Mouse (Mus musculus): ENCODE measurements around the gene Olfr1280.
"Not testable (repeated sequence)": the region's sequence is repeated elsewhere in the genome, so short reads cannot be mapped to it uniquely, and the experiment has no call there.

Gene Olfr1280

DNA sequence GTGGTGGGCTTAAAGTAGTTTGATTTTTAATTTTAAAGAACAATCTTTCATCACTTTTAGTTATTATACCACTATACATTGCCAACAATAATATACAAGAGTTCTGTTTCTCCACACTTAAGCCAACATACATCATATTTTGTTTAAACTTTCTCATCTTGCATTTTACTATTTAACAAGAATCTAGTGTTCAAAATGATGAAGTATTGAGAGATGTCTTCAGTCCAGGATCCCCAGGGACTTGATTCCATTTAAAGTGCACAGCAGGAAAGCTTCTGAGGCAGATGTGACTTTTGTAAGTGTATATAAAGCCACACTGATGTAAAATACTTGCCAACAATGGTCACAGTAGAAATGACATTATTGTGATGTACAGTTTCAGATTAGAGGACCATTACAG lies at the start of gene Olfr1280:
TSS of gene Olfr1280 (plus strand) at position 301 of the 400 bp plus-strand sequence.
- DNase-seq: no peak

DNA sequence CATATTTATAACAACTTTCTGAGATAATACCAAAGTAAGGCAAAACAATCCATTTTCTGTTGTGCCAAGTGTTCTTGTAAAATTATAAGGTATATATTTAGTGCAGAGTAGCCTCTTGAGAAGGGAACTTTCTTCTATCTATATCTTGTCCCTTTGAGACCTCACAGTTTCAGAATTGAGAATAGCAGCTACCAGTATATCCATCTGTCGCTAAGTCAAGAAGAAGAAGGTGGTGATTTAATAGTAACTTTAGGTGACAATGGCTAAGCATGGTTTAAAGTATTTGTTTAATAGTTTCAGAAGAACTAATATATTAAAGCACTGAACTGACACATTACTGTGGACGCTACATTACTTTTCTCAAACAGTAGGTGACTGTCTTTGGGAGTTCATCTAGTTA lies 39.8 kb upstream of the Olfr1280 start, which contains the start of gene Olfr1277:
TSS of gene Olfr1277 (minus strand) at position 101 of the 400 bp plus-strand sequence.
- DNase-seq: no peak

DNA sequence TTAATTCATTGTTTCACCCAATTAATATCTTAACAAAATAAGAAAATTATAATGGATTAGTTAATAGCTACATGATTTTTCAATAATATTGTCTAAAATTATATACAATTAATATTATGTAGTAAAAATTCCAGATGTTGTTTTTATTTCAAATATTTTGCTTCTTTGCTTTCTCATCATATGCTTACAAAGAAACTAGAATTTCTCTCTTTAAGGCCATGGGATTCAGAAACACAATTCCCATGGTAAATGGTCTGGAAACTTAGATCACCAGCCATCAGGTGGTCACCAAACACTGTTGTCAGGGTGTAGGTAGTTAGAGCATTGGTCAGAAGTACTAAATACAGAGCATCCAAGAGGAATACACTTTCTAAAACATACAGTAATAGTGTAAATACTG lies 24.0 kb upstream of the Olfr1280 start, which contains the start of gene Olfr1278:
TSS of gene Olfr1278 (plus strand) at position 301 of the 400 bp plus-strand sequence.
- no peak for DNase-seq

DNA sequence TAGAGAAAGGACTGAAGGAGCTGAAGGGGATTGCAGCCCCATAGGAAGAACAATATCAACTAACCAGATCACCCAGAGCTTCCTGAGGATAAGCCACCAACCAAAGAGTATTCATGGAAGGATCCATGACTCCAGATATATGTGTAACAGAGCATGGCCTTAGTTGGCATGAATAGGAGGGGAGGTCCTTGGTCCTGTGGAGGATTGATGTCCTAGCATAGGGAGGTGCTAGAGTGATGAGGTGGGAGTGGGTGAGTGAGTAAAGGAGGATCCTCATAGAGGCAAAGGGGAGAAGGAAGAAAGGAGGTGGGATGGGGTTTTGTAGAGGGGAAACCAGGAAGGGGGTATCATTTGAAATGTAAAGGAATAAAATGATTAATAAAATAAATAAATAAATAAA lies 15.3 kb upstream of the Olfr1280 start:
- DNase-seq: no peak

DNA sequence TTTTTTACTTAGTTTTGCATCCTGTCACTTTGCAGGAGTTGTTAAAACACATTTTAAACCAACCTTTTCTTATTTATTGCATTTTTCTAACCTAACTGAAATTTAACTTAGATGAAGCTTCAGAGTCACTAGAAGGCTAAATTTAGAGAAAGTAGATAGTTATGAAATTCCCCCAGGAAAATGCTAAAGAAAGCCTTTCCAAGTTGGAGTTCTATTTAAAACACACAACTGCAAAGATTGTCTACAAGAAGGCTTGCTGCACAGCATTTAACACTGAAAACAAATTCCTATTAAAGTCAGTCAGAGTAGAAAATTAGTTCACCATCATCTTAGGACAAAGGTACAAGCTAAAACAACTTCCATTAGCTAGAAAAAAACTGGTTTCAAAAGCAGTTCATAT lies 13.4 kb upstream of the Olfr1280 start, which contains the start of gene Olfr1279:
TSS of gene Olfr1279 (plus strand) at position 262 of the 400 bp plus-strand sequence.
- DNase-seq: no peak

DNA sequence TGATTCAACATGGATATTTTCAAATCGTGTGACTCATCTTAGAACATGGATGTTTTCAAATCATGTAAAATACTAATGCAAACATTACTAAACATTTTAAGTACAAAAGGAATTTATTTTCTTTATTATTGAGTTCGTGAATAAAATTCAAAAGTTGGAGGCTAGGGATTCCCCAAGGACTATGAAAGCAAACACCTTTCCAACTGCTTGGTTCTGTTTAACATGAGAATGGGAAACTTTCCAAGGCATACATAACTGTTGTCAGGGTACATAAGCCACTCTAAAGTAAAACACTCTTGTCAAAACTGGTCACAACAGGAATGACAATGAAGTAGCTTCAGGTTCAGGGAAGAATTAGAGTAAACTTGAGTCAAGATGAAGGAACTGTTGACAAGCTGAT lies 12.4 kb downstream of the Olfr1280 start, which contains the start of gene Olfr1281:
TSS of gene Olfr1281 (plus strand) at position 301 of the 400 bp plus-strand sequence.
- no peak for DNase-seq

DNA sequence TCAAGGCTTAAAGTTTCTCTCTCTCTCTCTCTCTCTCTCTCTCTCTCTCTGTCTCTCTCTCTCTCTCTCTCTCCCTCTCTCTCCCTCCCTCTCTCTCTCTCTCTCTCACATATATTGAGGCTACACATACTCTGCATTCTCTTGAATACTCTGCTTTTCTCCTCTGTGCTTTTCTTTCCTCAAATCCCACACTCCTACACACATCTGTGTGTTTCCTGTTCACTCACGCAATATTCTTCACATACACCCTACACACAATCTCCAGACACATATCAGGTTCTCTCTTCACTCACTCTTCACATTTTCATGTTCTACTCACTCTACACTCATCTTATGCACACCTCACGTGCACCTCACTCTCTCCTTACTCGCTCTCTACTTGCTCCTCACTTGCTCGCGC lies 19.9 kb downstream of the Olfr1280 start:
- not testable (repeated sequence) for DNase-seq

DNA sequence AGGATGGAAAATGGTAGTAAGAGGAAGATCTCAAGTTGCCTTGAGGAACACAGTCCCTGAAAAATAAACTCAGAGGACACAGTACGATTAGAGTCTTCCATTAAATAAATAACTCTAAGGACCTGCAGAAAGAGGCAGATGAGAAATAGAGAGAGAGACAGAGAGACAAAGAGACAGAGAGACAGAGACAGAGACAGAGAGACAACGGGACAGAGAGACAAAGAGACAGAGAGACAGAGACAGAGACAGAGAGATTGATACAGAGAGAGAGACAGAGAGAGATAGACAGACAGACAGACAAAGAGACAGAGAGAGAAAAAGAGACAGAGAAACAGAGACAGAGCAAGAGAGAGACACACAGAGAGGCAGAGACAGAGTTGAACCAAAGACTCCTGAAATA lies 22.2 kb downstream of the Olfr1280 start, which contains the start of gene Olfr1282:
TSS of gene Olfr1282 (minus strand) at position 101 of the 400 bp plus-strand sequence.
- DNase-seq: no peak

DNA sequence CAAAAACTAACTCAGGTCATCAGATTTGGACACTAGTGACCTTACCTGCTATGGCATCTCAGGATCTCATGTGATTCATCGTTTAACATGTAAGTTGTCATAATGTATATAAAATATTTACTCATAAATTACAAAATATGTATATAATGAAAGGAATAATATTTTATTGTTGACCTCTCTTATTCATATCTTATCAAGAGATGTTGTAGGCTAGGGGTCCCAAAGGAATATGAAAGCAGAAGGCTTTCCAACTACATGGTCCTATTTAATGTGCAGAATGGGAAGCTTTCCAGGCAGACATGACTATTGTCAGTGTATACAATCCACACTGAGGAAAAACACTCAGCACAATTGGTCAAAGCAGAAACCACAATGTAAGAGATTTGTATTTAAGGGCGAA lies 52.7 kb downstream of the Olfr1280 start, which contains the start of gene Olfr1283:
TSS of gene Olfr1283 (plus strand) at position 301 of the 400 bp plus-strand sequence.
- no peak for DNase-seq

DNA sequence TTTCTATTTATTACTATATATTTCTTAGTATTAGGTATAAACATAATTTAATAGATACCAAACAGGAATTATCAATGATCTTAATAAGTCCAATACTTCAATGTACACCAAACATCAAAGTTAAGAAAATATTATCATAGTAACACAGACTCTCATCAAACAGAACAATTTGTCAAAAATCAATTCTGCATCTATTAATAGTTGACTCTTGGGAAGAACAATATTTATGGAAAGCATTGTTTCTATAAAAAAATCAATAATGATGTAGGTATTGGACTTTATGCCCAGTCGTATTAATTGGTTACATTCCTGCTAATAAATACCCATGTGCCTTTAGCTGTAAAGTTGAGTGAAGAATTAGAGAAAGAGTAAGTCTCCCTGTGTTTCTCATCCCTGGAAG lies 61.4 kb downstream of the Olfr1280 start, which contains the start of gene Olfr1284:
TSS of gene Olfr1284 (plus strand) at position 301 of the 400 bp plus-strand sequence.
- DNase-seq: no peak

Data from right cerebral cortex, postnatal 25 days (tissue).